Mouse (Mus musculus) liver, embryonic 14.5 days (tissue): ENCODE data around the gene St6galnac3.

Experiments used
- CTCF ChIP-seq: IDR thresholded peaks from 2 replicates; pipeline ENCODE4 v1.5.1; 2016; ENCODE audit warnings: antibody characterized with exemption, low read depth, control low read depth
- EP300 ChIP-seq: IDR thresholded peaks from 2 replicates; pipeline ENCODE4 v1.6.1; 2016; ENCODE audit warnings: antibody characterized with exemption, low read depth

DNA sequence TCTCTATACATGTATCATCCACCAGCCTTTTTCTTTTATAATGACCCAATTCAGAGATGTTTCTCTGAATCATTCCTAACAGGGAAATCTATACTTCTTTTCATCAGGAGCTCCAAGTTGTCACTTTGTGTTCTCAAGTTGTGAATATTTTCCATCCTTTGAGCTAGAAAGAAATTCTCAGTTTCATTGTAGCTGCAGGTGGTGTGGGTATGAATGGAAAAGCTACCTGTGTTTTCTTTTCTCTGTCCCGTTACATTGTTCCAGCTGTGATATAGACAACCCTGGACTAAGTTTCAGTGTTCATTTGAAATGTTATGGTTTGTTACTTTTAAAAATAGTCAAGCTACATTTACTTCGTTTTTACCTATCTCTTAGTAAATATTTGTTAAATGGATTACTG, 534.2 kb downstream of the St6galnac3 start:
- TF ChIP-seq EP300: no peak
- no peak for TF ChIP-seq CTCF
